Mouse (Mus musculus) liver, adult 2 months (tissue): ENCODE measurements at regions not wholly inside any gene's neighbourhood (a gene's known extent, or its start where the extent isn't known, plus 50 kb on each side); places are given as distances from the start of the nearest gene placed in this dataset.

ENCODE experiments used
- CTCF ChIP-seq: fragments of 200-500 bp; IDR thresholded peaks from 2 replicates; pipeline ENCODE4 v1.5.1; 2011; ENCODE audit warnings: low read depth, low read length, control low read depth
- POLR2A ChIP-seq: fragments of 200-500 bp; IDR thresholded peaks from 2 replicates; pipeline ENCODE4 v1.6.1; 2011; ENCODE audit warnings: low read length, control low read depth; ENCODE audit not compliant: insufficient read depth; ENCODE audit errors: extremely low read depth

GRCm38 (mm10) chr13:78520771-78521170, 321.2 kb upstream of the Nr2f1 start:
- no peak for TF ChIP-seq CTCF
- no peak for TF ChIP-seq POLR2A
